ENCODE assay signal across 8 mouse cellular contexts in genomic region chr13:23562699-23563462, GRCm38 (mm10). TPM values are rescaled to one million over a fixed set of nuclear protein-coding genes. Genes with fewer than 3 reads are reported as not detected.
DNase-seq lines count a peak whose midpoint lies in the region; ATAC-seq and TF ChIP-seq lines count a peak whose summit lies in the region.

No protein-coding gene starts in this region.

- peak; percentile 62 for DNase-seq in kidney, adult 2 months
- no peak for DNase-seq in kidney, adult 18-20 months
- peak; percentile 67 for DNase-seq in CD4-positive helper T cell, adult 2 months (ENCODE audit: low read depth, low spot score)
- DNase-seq in brain, embryonic 14.5 days (ENCODE audit: low read depth), result peak; percentile 93
- DNase-seq in forebrain, postnatal 0 days, result peak; percentile 89
- DNase-seq in kidney, postnatal 0 days (ENCODE audit: low spot score), result peak; percentile 98
- no peak for DNase-seq in urinary bladder, postnatal 25 days (ENCODE audit: low spot score)

- H3K9ac ChIP-seq in forebrain, postnatal 0 days, result peak overlapping the region; percentile 74
- peak overlapping the region; percentile 57 for H3K9ac ChIP-seq in kidney, postnatal 0 days (ENCODE audit: low read depth, low read length)
- peak overlapping the region; percentile 56 for H3K9ac ChIP-seq in midbrain, embryonic 12.5 days (replicated peaks)

- no peak for TF ChIP-seq POLR2A in kidney, adult 2 months (IDR thresholded peaks at IDR 0.05; ENCODE audit: low read depth, low read length)
- TF ChIP-seq POLR2A in brain, embryonic 14.5 days (IDR thresholded peaks at IDR 0.05; ENCODE audit: borderline replicate concordance, extremely low read depth, insufficient read depth, insufficient read length, poor library complexity, severe bottlenecking), result no peak

- WGBS in kidney, adult 2 months, result 3% methylated on average over 18 of the region's 18 CpGs
- WGBS in forebrain, postnatal 0 days, result 2% methylated on average over 18 of the region's 18 CpGs
- WGBS in kidney, postnatal 0 days, result 3% methylated on average over 18 of the region's 18 CpGs
- WGBS in midbrain, embryonic 12.5 days, result 2% methylated on average over 18 of the region's 18 CpGs

- H3K4me3 ChIP-seq in kidney, adult 2 months (ENCODE audit: insufficient read depth, low read depth, low read length), result peak overlapping the region; percentile 31
- peak overlapping the region; percentile 37 for H3K4me3 ChIP-seq in forebrain, postnatal 0 days (ENCODE audit: low read depth, low read length)
- H3K4me3 ChIP-seq in kidney, postnatal 0 days (replicated peaks; ENCODE audit: low read depth, low read length), result peak overlapping the region; percentile 25
- peak overlapping the region; percentile 46 for H3K4me3 ChIP-seq in midbrain, embryonic 12.5 days

- no peaks in the 10 kb centered on the region for H3K9me3 ChIP-seq in forebrain, postnatal 0 days (ENCODE audit: low read length)
- no peaks in the 10 kb centered on the region for H3K9me3 ChIP-seq in kidney, postnatal 0 days (replicated peaks; ENCODE audit: low read length)
- H3K9me3 ChIP-seq in midbrain, embryonic 12.5 days, result no peaks in the 10 kb centered on the region

- H3K4me1 ChIP-seq in kidney, adult 2 months (ENCODE audit: control insufficient read depth, insufficient read depth, low read length), result peaks cover 2% of the 10 kb centered on the region; the same call in 1 of the 2 replicates
- H3K4me1 ChIP-seq in forebrain, postnatal 0 days (ENCODE audit: insufficient read depth), result no peaks in the 10 kb centered on the region
- H3K4me1 ChIP-seq in kidney, postnatal 0 days (replicated peaks; ENCODE audit: insufficient read depth, low read length), result no peaks in the 10 kb centered on the region
- H3K4me1 ChIP-seq in midbrain, embryonic 12.5 days, result 0 out of 2 replicates have a peak, but pooled peaks cover 2% of the 10 kb centered on the region

- TF ChIP-seq CTCF in kidney, adult 2 months (conservative IDR thresholded peaks at IDR 0.05; ENCODE audit: insufficient read depth, insufficient read length, low read depth, low read length), result no peak
- no peak for TF ChIP-seq CTCF in brain, embryonic 14.5 days (IDR thresholded peaks at IDR 0.05; ENCODE audit: borderline replicate concordance, extremely low read depth, insufficient read depth, insufficient read length)
- TF ChIP-seq CTCF in forebrain, postnatal 0 days (IDR thresholded peaks at IDR 0.05; ENCODE audit: low read depth), result peak; percentile 67
- peak; percentile 71 for TF ChIP-seq CTCF in kidney, postnatal 0 days (IDR thresholded peaks at IDR 0.05; ENCODE audit: low read depth)

- no peaks in the 10 kb centered on the region for H3K27me3 ChIP-seq in kidney, adult 2 months (replicated peaks; ENCODE audit: control insufficient read depth, insufficient read depth, low read length)
- no peaks in the 10 kb centered on the region for H3K27me3 ChIP-seq in forebrain, postnatal 0 days (ENCODE audit: insufficient read depth, low read length)
- no peaks in the 10 kb centered on the region for H3K27me3 ChIP-seq in kidney, postnatal 0 days (ENCODE audit: insufficient read depth, low read length)
- no peaks in the 10 kb centered on the region for H3K27me3 ChIP-seq in midbrain, embryonic 12.5 days

- peak overlapping the region; percentile 66 for H3K4me2 ChIP-seq in forebrain, postnatal 0 days (ENCODE audit: low read depth)
- peak overlapping the region; percentile 76 for H3K4me2 ChIP-seq in kidney, postnatal 0 days (ENCODE audit: low read length)
- peak overlapping the region; percentile 78 for H3K4me2 ChIP-seq in midbrain, embryonic 12.5 days (replicated peaks)

- peak; percentile 38 for ATAC-seq in forebrain, postnatal 0 days
- peak; percentile 58 for ATAC-seq in kidney, postnatal 0 days (replicated peaks; ENCODE audit: low FRiP score, low read depth)
- peak; percentile 46; the same call in 1 of the 2 replicates for ATAC-seq in midbrain, embryonic 12.5 days (ENCODE audit: low FRiP score, low read depth)

- no peaks in the 10 kb centered on the region for H3K36me3 ChIP-seq in kidney, adult 2 months (ENCODE audit: control insufficient read depth, insufficient read depth, low read length)
- H3K36me3 ChIP-seq in forebrain, postnatal 0 days (ENCODE audit: insufficient read depth), result no peaks in the 10 kb centered on the region
- no peaks in the 10 kb centered on the region for H3K36me3 ChIP-seq in kidney, postnatal 0 days (ENCODE audit: insufficient read depth, low read length)
- H3K36me3 ChIP-seq in midbrain, embryonic 12.5 days, result no peaks in the 10 kb centered on the region

- H3K27ac ChIP-seq in kidney, adult 2 months (ENCODE audit: insufficient read depth, low read depth, low read length), result peak overlapping the region; percentile 61; the same call in 1 of the 2 replicates
- H3K27ac ChIP-seq in forebrain, postnatal 0 days (ENCODE audit: low read depth, low read length), result peak overlapping the region; percentile 94
- H3K27ac ChIP-seq in kidney, postnatal 0 days, result peak overlapping the region; percentile 96
- peak overlapping the region; percentile 98 for H3K27ac ChIP-seq in midbrain, embryonic 12.5 days (replicated peaks)

RNA-seq across cellular contexts. Expression of gene Hist1h3e, which starts 0.7 kb away (rescaled TPM):
- 3.8 and 4.3 TPM in 2 replicates for polyA plus RNA-seq in kidney, adult 2 months (2012; rRNA removed)
- polyA plus RNA-seq in brain, embryonic 14.5 days (2012; rRNA removed), result 34.2 and 40.6 TPM in 2 replicates
- total RNA-seq in forebrain, postnatal 0 days (2014; rRNA removed), result 180 and 204 TPM in 2 replicates
- polyA plus RNA-seq in forebrain, postnatal 0 days (2015; fragmentation: Nextera tagmentation; extraction: Ambion mirVana), result 1.9 and 2.0 TPM in 2 replicates
- polyA plus RNA-seq in kidney, postnatal 0 days (2015; fragmentation: Nextera tagmentation; extraction: Ambion mirVana), result 3.9 and 5.0 TPM in 2 replicates
- 6.5 and 7.0 TPM in 2 replicates for polyA plus RNA-seq in midbrain, embryonic 12.5 days (2016; fragmentation: Nextera tagmentation; extraction: Ambion mirVana)

RNA-seq across cellular contexts. Expression of gene Hist1h2ae, which starts 8.1 kb away (rescaled TPM):
- 0.22 and 0.58 TPM in 2 replicates for polyA plus RNA-seq in kidney, adult 2 months (2012; rRNA removed)
- 17.9 and 18.0 TPM in 2 replicates for polyA plus RNA-seq in brain, embryonic 14.5 days (2012; rRNA removed)
- total RNA-seq in forebrain, postnatal 0 days (2014; rRNA removed), result 111 TPM in 2 replicates
- polyA plus RNA-seq in forebrain, postnatal 0 days (2015; fragmentation: Nextera tagmentation; extraction: Ambion mirVana), result 12.5 and 23.0 TPM in 2 replicates
- 42.2 and 50.2 TPM in 2 replicates for polyA plus RNA-seq in kidney, postnatal 0 days (2015; fragmentation: Nextera tagmentation; extraction: Ambion mirVana)
- polyA plus RNA-seq in midbrain, embryonic 12.5 days (2016; fragmentation: Nextera tagmentation; extraction: Ambion mirVana), result 95.2 and 113 TPM in 2 replicates

RNA-seq across cellular contexts. Expression of gene Hist1h2bg, which starts 8.3 kb away (rescaled TPM):
- 3.1 and 4.6 TPM in 2 replicates for polyA plus RNA-seq in kidney, adult 2 months (2012; rRNA removed)
- polyA plus RNA-seq in brain, embryonic 14.5 days (2012; rRNA removed), result 44.4 and 68.0 TPM in 2 replicates
- 367 and 594 TPM in 2 replicates for total RNA-seq in forebrain, postnatal 0 days (2014; rRNA removed)
- polyA plus RNA-seq in forebrain, postnatal 0 days (2015; fragmentation: Nextera tagmentation; extraction: Ambion mirVana), result 3.0 and 3.6 TPM in 2 replicates
- polyA plus RNA-seq in kidney, postnatal 0 days (2015; fragmentation: Nextera tagmentation; extraction: Ambion mirVana), result 3.4 and 4.1 TPM in 2 replicates
- polyA plus RNA-seq in midbrain, embryonic 12.5 days (2016; fragmentation: Nextera tagmentation; extraction: Ambion mirVana), result 13.0 and 13.8 TPM in 2 replicates

RNA-seq across cellular contexts. Expression of gene Hist1h1d, which starts 9.8 kb away (rescaled TPM):
- polyA plus RNA-seq in kidney, adult 2 months (2012; rRNA removed), result 0.05 and 0.09 TPM in 2 replicates
- 0.39 and 0.51 TPM in 2 replicates for polyA plus RNA-seq in brain, embryonic 14.5 days (2012; rRNA removed)
- 48.5 and 66.7 TPM in 2 replicates for total RNA-seq in forebrain, postnatal 0 days (2014; rRNA removed)
- polyA plus RNA-seq in forebrain, postnatal 0 days (2015; fragmentation: Nextera tagmentation; extraction: Ambion mirVana), result 0.12 and 0.18 TPM in 2 replicates
- 0.22 and 0.23 TPM in 2 replicates for polyA plus RNA-seq in kidney, postnatal 0 days (2015; fragmentation: Nextera tagmentation; extraction: Ambion mirVana)
- polyA plus RNA-seq in midbrain, embryonic 12.5 days (2016; fragmentation: Nextera tagmentation; extraction: Ambion mirVana), result 0.37 and 0.45 TPM in 2 replicates

RNA-seq across cellular contexts. Expression of gene Hist1h2bf, which starts 11.1 kb away (rescaled TPM):
- polyA plus RNA-seq in kidney, adult 2 months (2012; rRNA removed), result 0.30 and 0.99 TPM in 2 replicates
- 15.0 and 21.6 TPM in 2 replicates for polyA plus RNA-seq in brain, embryonic 14.5 days (2012; rRNA removed)
- 226 and 289 TPM in 2 replicates for total RNA-seq in forebrain, postnatal 0 days (2014; rRNA removed)
- polyA plus RNA-seq in forebrain, postnatal 0 days (2015; fragmentation: Nextera tagmentation; extraction: Ambion mirVana), result not detected in 2 replicates
- polyA plus RNA-seq in kidney, postnatal 0 days (2015; fragmentation: Nextera tagmentation; extraction: Ambion mirVana), result 3.4 TPM in 2 replicates
- 4.5 and 5.1 TPM in 2 replicates for polyA plus RNA-seq in midbrain, embryonic 12.5 days (2016; fragmentation: Nextera tagmentation; extraction: Ambion mirVana)

Comparison
In these comparisons a context has a peak if more than half of its experiments do, and no peak if none do; other contexts are left out.
1. DNase-seq: peak in kidney, adult 2 months (single experiment), CD4-positive helper T cell, adult 2 months (single experiment), brain, embryonic 14.5 days (single experiment), forebrain, postnatal 0 days (single experiment) and kidney, postnatal 0 days (single experiment); none in kidney, adult 18-20 months (single experiment) and urinary bladder, postnatal 25 days (single experiment).
2. CTCF ChIP-seq: peak in forebrain, postnatal 0 days (single experiment) and kidney, postnatal 0 days (single experiment); none in kidney, adult 2 months (single experiment) and brain, embryonic 14.5 days (single experiment).
3. Peak in every context shown above with its lines, with median percentiles within 50 percentile points of each other: H3K27ac ChIP-seq, H3K4me3 ChIP-seq, ATAC-seq, H3K4me2 ChIP-seq and H3K9ac ChIP-seq.